Mouse (Mus musculus) thymus, adult 2 months (tissue): ENCODE measurements around the gene Arhgef28.

Experiments
- CTCF ChIP-seq: fragments of 200-500 bp; IDR thresholded peaks from 2 replicates; pipeline ENCODE4 v1.5.1; 2012; ENCODE audit warnings: mild to moderate bottlenecking, control low read depth, low read length, moderate library complexity, borderline replicate concordance; ENCODE audit not compliant: control insufficient read depth, poor library complexity, insufficient read depth; ENCODE audit errors: extremely low read depth
- POLR2A ChIP-seq: fragments of 200-500 bp; IDR thresholded peaks from 2 replicates; pipeline ENCODE4 v1.6.1; 2012; ENCODE audit warnings: mild to moderate bottlenecking, low read length, control low read depth, moderate library complexity; ENCODE audit not compliant: control insufficient read depth, poor library complexity, insufficient read depth; ENCODE audit errors: extremely low read depth

DNA sequence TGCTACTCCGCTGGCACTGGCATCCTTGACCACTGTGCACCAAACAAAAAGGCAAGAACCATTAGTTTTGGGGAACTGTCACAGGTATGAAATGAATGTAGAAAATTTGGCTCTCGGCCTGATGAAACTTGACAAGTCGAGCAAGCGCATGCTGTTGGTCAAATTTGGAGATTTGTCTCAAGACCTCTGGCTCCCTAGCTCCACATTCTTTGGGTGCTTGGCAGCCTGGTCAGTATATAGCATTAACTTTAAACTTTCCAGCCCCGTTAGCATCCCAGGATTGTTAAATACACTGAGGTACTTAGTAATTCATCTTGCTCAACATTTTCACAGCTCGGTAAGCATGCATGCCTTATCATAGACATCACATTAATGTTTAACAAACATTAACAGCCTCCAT, 330.2 kb downstream of the Arhgef28 start:
- TF ChIP-seq CTCF (no peak), POLR2A (no peak)
